Mouse (Mus musculus): ENCODE data around the gene Vac14.

GRCm38 (mm10) chr8:110695431-110695830 is 77.0 kb downstream of the Vac14 start:
- TF ChIP-seq CTCF (IDR thresholded peaks at IDR 0.05; ENCODE audit: extremely low read depth, insufficient read depth, low read length) = no peak
- no peak for TF ChIP-seq POLR2A (IDR thresholded peaks at IDR 0.05; ENCODE audit: extremely low read depth, insufficient read depth, low read length)
